Mouse (Mus musculus) right cerebral cortex, adult 2 months (tissue): ENCODE data around the gene Zfp446.

Experiments used
- DNase-seq, 2 experiments: peaks; one replicate each; pipeline ENCODE4 v3.0.0; 2021 to 2022; ENCODE audit warnings: low spot score in 2 of 2

The Zfp446 gene

GRCm38 (mm10) chr7:12987409-12988189 lies 10.0 kb downstream of the Zfp446 start:
- no peak for DNase-seq

DNA sequence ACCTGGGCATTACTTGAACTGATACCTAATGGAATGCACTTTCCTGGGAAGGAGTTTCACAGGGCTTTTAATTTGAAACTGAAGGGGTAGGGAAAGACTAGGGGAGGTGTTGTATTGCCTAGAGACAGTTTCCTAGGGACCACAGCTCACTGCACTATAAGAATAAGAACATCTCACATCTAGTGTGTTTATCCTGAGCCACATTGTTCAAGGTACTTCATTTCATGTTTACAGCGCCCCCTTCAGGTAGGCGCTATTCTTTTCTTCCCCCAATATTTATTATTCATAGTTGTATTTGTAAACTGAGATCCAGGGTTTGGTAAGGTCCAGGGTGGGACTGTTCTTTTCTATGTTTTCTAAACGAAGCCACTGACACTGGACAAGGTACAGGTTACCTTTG lies 14.6 kb downstream of the Zfp446 start:
- no peak for DNase-seq

- no peak for DNase-seq
Measured at GRCm38 (mm10) chr7:12993148-12993547, 15.5 kb downstream of the Zfp446 start.

GRCm38 (mm10) chr7:12995862-12996261 lies 18.2 kb downstream of the Zfp446 start:
- no peak for DNase-seq

DNA sequence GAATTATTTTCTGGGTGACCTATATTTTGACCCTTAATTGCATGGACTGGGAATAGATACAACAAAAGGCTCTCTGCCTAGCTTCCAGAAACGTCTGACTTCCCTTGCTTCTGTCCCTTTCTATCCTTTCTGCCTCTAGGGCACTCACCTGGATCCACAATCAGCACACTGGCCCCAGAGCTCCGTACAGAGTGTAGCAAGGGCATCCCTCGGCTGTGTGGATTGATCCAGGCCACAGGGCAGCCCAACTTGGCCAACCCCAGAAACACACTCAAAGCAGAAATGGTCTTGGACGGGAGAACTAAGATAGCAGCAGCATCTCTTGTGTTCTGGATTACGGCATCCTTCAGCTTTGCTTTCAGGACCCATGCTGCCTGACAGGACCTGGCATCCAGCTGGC lies 19.6 kb downstream of the Zfp446 start:
- no peak for DNase-seq

DNA sequence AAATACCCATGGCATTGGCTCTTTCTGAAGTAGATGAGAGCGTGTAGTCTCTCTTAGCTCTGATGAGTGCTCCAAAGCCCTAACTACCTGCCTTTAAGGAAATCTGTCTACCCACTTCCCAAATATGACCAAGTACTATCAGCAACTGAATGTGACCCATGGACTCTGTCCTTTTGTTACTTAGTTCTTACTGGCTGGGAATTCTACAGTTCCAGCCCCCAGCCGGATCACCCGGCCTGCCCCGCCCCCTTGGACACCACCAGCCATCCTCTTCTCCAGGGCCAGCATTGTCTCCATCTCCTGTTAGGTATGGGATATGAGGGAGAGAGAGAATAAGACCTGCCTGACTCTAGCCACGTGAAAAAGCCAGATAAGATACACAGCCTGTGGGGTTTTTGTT lies 20.4 kb downstream of the Zfp446 start, which contains the start of gene Slc27a5:
Gene Slc27a5, minus strand, starts transcription at position 140 of the 400 bp plus-strand sequence.
- no peak for DNase-seq

- DNase-seq, result no peak
Measured at GRCm38 (mm10) chr7:12998851-12999250, 21.2 kb downstream of the Zfp446 start, which contains the start of gene Trim28. Gene Trim28 (plus strand): TSS chr7:12999114.

- DNase-seq, result no peak
Measured at GRCm38 (mm10) chr7:13001584-13001983, 23.9 kb downstream of the Zfp446 start.

- DNase-seq, result no peak
Measured at GRCm38 (mm10) chr7:13003380-13003779, 25.7 kb downstream of the Zfp446 start.

DNA sequence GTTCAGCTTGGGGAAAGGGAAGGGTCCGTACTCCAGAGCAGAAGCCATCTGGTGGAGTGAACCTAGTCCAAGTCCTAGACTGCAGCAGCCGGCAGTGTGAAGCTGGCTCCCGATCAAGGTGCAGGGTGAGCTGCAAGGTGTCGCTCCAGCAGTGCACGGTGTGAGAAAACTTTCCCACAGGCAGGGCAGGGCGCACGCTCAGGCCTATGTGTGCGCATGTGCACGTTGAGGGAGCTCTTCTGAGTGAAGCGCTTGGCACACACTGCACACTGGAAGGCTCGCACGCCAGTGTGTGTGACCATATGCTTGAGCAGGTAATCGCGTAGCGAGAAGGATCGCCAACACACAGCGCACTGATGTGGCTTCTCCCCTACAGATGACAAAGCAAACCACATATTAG lies 28.4 kb downstream of the Zfp446 start:
- no peak for DNase-seq

- DNase-seq, result no peak
Measured at GRCm38 (mm10) chr7:13006531-13006930, 28.9 kb downstream of the Zfp446 start.

- DNase-seq, result no peak
Measured at GRCm38 (mm10) chr7:13007341-13008092, 29.9 kb downstream of the Zfp446 start.

GRCm38 (mm10) chr7:13009143-13010004 lies 31.7 kb downstream of the Zfp446 start:
- DNase-seq, result peak; percentile 92 to 95

- DNase-seq, result peak in 1 of 2 experiments; percentile 16
Measured at GRCm38 (mm10) chr7:13010005-13010908, 32.6 kb downstream of the Zfp446 start, which contains the start of gene Zbtb45. Gene Zbtb45 (minus strand): TSS chr7:13010034.

DNA sequence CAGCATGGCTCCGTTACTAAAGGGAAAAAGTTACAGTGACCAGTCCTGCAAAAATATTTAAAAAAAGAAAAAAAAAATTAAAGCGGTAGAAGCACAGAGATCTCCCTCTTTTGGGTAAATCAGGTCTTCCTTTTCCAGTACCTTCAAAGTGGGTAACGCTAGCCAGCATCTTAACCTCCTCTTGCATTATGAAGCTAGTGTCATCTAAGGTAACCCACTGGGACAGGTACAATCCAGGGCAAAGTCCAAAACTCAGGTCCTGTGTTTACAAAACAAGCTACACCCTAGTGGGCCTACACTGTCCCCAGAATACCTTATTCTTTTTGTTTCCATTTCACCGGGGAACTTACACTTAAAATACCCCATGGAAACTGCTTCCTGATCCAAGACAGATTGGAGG lies 36.0 kb downstream of the Zfp446 start:
- DNase-seq, result no peak

DNA sequence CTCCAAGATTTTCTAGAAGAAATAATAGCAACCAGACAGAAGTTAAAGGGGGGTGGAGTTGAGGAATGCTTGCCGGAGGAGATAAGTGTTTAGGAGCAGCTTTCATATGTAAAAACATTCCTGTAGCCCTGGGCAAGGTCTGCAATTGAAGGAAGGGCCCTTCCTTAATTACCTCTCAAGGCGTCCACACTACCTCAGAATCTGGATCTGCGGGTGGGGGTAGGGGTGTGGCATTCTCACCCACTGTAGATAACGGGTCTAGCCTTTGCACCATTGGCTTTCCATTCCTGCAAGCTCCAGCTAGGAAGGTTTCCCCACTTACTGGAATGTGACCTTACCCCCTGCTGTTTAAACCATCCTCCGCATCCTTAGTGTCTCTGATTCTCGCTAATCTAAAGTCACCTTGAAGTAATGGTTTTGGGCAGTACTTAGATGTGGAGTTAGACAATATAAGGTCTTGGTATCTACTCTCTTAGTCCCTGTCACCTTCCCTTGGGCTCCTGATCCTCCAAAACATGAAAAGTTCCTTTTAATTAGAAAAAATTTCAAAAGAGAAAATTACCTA lies 36.7 kb downstream of the Zfp446 start:
- DNase-seq, result no peak

- no peak for DNase-seq
Measured at GRCm38 (mm10) chr7:13015217-13015616, 37.6 kb downstream of the Zfp446 start.

GRCm38 (mm10) chr7:13022773-13023535 lies 45.3 kb downstream of the Zfp446 start:
- no peak for DNase-seq

- DNase-seq, result peak; percentile 90 to 96
Measured at GRCm38 (mm10) chr7:13023928-13024731, 46.5 kb downstream of the Zfp446 start.
